Mouse (Mus musculus): Measurements from ENCODE around the gene Sys1. TPM values are rescaled to one million over a fixed set of nuclear protein-coding genes. Genes with fewer than 3 reads are reported as not detected.

Sys1 gene
- polyA plus RNA-seq, 1 experiment from 2014 or later, result 51.1 TPM

Other genes starting within 250 kb of the Sys1 start
- 27.0 and 32.1 TPM in 2 replicates for gene Wfdc15b, start 235.3 kb upstream of the Sys1 start, polyA plus RNA-seq (2015; fragmentation: Nextera tagmentation; extraction: Ambion mirVana)
- gene Svs2, start 218.5 kb upstream of the Sys1 start, polyA plus RNA-seq (2015; fragmentation: Nextera tagmentation; extraction: Ambion mirVana), result not detected in 2 replicates
- not detected in 2 replicates for gene Svs3b, start 200.3 kb upstream of the Sys1 start, polyA plus RNA-seq (2015; fragmentation: Nextera tagmentation; extraction: Ambion mirVana)
- gene Svs4, start 178.5 kb upstream of the Sys1 start, polyA plus RNA-seq (2015; fragmentation: Nextera tagmentation; extraction: Ambion mirVana), result not detected in 2 replicates
- gene Svs3a, start 167.7 kb upstream of the Sys1 start, polyA plus RNA-seq (2015; fragmentation: Nextera tagmentation; extraction: Ambion mirVana), result not detected in 2 replicates
- gene Svs6, start 140.2 kb upstream of the Sys1 start, polyA plus RNA-seq (2015; fragmentation: Nextera tagmentation; extraction: Ambion mirVana), result not detected in 2 replicates
- not detected in 2 replicates for gene Svs5, start 124.2 kb upstream of the Sys1 start, polyA plus RNA-seq (2015; fragmentation: Nextera tagmentation; extraction: Ambion mirVana)
- 2.1 and 2.8 TPM in 2 replicates for gene Slpi, start 67.9 kb upstream of the Sys1 start, polyA plus RNA-seq (2015; fragmentation: Nextera tagmentation; extraction: Ambion mirVana)
- gene Rbpjl, start 53.8 kb upstream of the Sys1 start, polyA plus RNA-seq (2015; fragmentation: Nextera tagmentation; extraction: Ambion mirVana), result 16.1 and 40.7 TPM in 2 replicates
- gene Matn4, start 51.8 kb upstream of the Sys1 start, polyA plus RNA-seq (2015; fragmentation: Nextera tagmentation; extraction: Ambion mirVana), result 9.3 and 11.0 TPM in 2 replicates
- 120 and 126 TPM in 2 replicates for gene Sdc4, start 13.1 kb upstream of the Sys1 start, polyA plus RNA-seq (2015; fragmentation: Nextera tagmentation; extraction: Ambion mirVana)
- 9.4 and 18.5 TPM in 2 replicates for gene Gm20458, start 4.0 kb downstream of the Sys1 start, polyA plus RNA-seq (2015; fragmentation: Nextera tagmentation; extraction: Ambion mirVana)
- not detected in 2 replicates for gene Trp53tg5, start 16.8 kb downstream of the Sys1 start, polyA plus RNA-seq (2015; fragmentation: Nextera tagmentation; extraction: Ambion mirVana)
- 4.7 and 14.8 TPM in 2 replicates for gene Dbndd2, start 29.1 kb downstream of the Sys1 start, polyA plus RNA-seq (2015; fragmentation: Nextera tagmentation; extraction: Ambion mirVana)
- gene Pigt, start 40.6 kb downstream of the Sys1 start, polyA plus RNA-seq (2015; fragmentation: Nextera tagmentation; extraction: Ambion mirVana), result 62.7 and 65.7 TPM in 2 replicates
- gene Wfdc2, start 105.4 kb downstream of the Sys1 start, polyA plus RNA-seq (2015; fragmentation: Nextera tagmentation; extraction: Ambion mirVana), result 53.3 and 57.4 TPM in 2 replicates
- not detected in 2 replicates for gene Spint3, start 116.5 kb downstream of the Sys1 start, polyA plus RNA-seq (2015; fragmentation: Nextera tagmentation; extraction: Ambion mirVana)
- gene Wfdc6a, start 128.5 kb downstream of the Sys1 start, polyA plus RNA-seq (2015; fragmentation: Nextera tagmentation; extraction: Ambion mirVana), result 0.85 and 1.7 TPM in 2 replicates
- not detected in 2 replicates for gene Eppin, start 136.6 kb downstream of the Sys1 start, polyA plus RNA-seq (2015; fragmentation: Nextera tagmentation; extraction: Ambion mirVana)
- gene Wfdc6b, start 156.6 kb downstream of the Sys1 start, polyA plus RNA-seq (2015; fragmentation: Nextera tagmentation; extraction: Ambion mirVana), result not detected in 2 replicates
- gene Wfdc8, start 156.7 kb downstream of the Sys1 start, polyA plus RNA-seq (2015; fragmentation: Nextera tagmentation; extraction: Ambion mirVana), result not detected in 2 replicates
- gene Wfdc16, start 181.8 kb downstream of the Sys1 start, polyA plus RNA-seq (2015; fragmentation: Nextera tagmentation; extraction: Ambion mirVana), result not detected in 2 replicates
- gene Wfdc10, start 199.1 kb downstream of the Sys1 start, polyA plus RNA-seq (2015; fragmentation: Nextera tagmentation; extraction: Ambion mirVana), result 0.56 and 0.72 TPM in 2 replicates
- gene Wfdc9, start 199.6 kb downstream of the Sys1 start, polyA plus RNA-seq (2015; fragmentation: Nextera tagmentation; extraction: Ambion mirVana), result not detected in 2 replicates
- gene Wfdc11, start 217.1 kb downstream of the Sys1 start, polyA plus RNA-seq (2015; fragmentation: Nextera tagmentation; extraction: Ambion mirVana), result not detected in 2 replicates
- gene Wfdc13, start 228.1 kb downstream of the Sys1 start, polyA plus RNA-seq (2015; fragmentation: Nextera tagmentation; extraction: Ambion mirVana), result 0.18 and 0.30 TPM in 2 replicates
- not detected in 2 replicates for gene Spint4, start 241.5 kb downstream of the Sys1 start, polyA plus RNA-seq (2015; fragmentation: Nextera tagmentation; extraction: Ambion mirVana)